Mouse (Mus musculus) kidney, postnatal 0 days (tissue): ENCODE data around the gene Tomm20l. TPM values are rescaled to one million over a fixed set of nuclear protein-coding genes. Genes with fewer than 3 reads are reported as not detected.

ENCODE experiments used
- ATAC-seq: fragments of 200-750 bp; cut with Nextera tagmentation; replicated peaks from 2 replicates; pipeline ENCODE4 v1.8.0; 2017; ENCODE audit warnings: low read depth, moderate number of reproducible peaks, moderate TSS enrichment, moderate library complexity; ENCODE audit not compliant: low FRiP score
- DNase-seq: peaks from one replicate; pipeline ENCODE4 v3.0.0-alpha.2; 2016; ENCODE audit warnings: low spot score
- H3K27ac ChIP-seq: fragments of 300-500 bp; sonication (generic); 2 replicates; pipeline ENCODE4 v1.5.1; 2014; ENCODE audit warnings: mild to moderate bottlenecking
- H3K27me3 ChIP-seq: fragments of 300-500 bp; sonication (generic); 2 replicates; pipeline ENCODE4 v1.6.1; 2014; ENCODE audit warnings: low read length, mixed read lengths; ENCODE audit not compliant: insufficient read depth
- H3K36me3 ChIP-seq: fragments of 300-500 bp; sonication (generic); 2 replicates; pipeline ENCODE4 v1.6.1; 2014; ENCODE audit warnings: low read length, mixed read lengths; ENCODE audit not compliant: insufficient read depth
- H3K4me1 ChIP-seq: fragments of 300-500 bp; sonication (generic); replicated peaks from 2 replicates; pipeline ENCODE4 v1.6.1; 2014; ENCODE audit warnings: antibody characterized with exemption, low read length, mixed read lengths; ENCODE audit not compliant: insufficient read depth
- H3K4me2 ChIP-seq: fragments of 300-500 bp; sonication (generic); 2 replicates; pipeline ENCODE4 v1.6.1; 2014; ENCODE audit warnings: mild to moderate bottlenecking, low read length, moderate library complexity, mixed read lengths
- H3K4me3 ChIP-seq: fragments of 300-500 bp; sonication (generic); replicated peaks from 2 replicates; pipeline ENCODE4 v1.5.1; 2014; ENCODE audit warnings: low read depth, low read length
- H3K9ac ChIP-seq: fragments of 300-500 bp; sonication (generic); 2 replicates; pipeline ENCODE4 v1.6.1; 2014; ENCODE audit warnings: low read depth, low read length
- H3K9me3 ChIP-seq: fragments of 300-500 bp; sonication (generic); replicated peaks from 2 replicates; pipeline ENCODE4 v1.6.1; 2016; ENCODE audit warnings: low read length, inconsistent platforms, mixed read lengths
- CTCF ChIP-seq: IDR thresholded peaks from 2 replicates; pipeline ENCODE4 v1.5.1; 2016; ENCODE audit warnings: antibody characterized with exemption, low read depth, mild to moderate bottlenecking, moderate library complexity
- WGBS: fragments of 180-500 bp; shearing (Covaris S2); extraction: QIAGEN DNeasy Blood & Tissue Kit; methylation state at CpG from one replicate; pipeline ENCODE4 v1.1.7; 2014; 5-methylcytosine and 5-hydroxymethylcytosine counted together
- polyA plus RNA-seq: library from polyadenylated mRNA; unstranded; fragments of >200 nt; fragmentation: Nextera tagmentation; extraction: Ambion mirVana; gene quantifications from 2 replicates; pipeline ENCODE4 v1.2.1, GENCODE M21; 2015

The Tomm20l gene
- polyA plus RNA-seq, 1 experiment from 2014 or later: not detected

DNA sequence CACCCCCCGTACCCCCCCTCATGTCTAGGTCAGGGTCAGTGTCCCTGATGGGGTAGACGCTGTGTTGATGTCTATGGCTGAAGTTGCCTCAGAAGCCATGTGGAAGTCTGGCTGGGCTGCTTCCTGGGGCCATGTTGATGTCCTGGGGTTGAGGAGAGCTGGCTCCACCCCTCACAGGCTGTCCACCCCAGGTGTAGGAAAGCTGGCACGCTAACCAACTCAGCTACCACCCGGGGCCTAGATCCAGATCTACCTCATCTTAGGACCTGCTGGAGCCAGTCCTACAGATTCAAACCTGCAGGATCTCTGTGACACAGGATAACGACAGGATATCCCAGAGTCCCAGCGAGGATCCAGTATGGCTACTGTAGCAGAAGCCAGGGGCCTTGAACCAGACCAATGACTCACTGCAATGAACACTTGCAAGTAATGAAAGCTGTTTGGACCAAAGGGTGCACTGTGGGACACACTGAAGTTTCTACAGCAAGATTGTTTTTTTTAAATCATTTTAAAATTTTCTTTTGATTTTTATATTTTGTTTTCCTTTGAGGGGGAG is 3.9 kb upstream of the Tomm20l start:
- Histone ChIP-seq H3K27me3 (no peaks in the 10 kb centered on the region), H3K36me3 (no peaks in the 10 kb centered on the region), H3K9me3 (no peaks in the 10 kb centered on the region), H3K4me1 (peaks cover 5% of the 10 kb centered on the region; the same call in 1 of the 2 replicates), H3K9ac (no peak overlapping the region), H3K4me2 (no peak overlapping the region), H3K4me3 (no peak overlapping the region), H3K27ac (no peak overlapping the region)
- WGBS: 87% methylated on average over 6 of the region's 6 CpGs
- DNase-seq (no peak), ATAC-seq (no peak)
- no peak for TF ChIP-seq CTCF

DNA sequence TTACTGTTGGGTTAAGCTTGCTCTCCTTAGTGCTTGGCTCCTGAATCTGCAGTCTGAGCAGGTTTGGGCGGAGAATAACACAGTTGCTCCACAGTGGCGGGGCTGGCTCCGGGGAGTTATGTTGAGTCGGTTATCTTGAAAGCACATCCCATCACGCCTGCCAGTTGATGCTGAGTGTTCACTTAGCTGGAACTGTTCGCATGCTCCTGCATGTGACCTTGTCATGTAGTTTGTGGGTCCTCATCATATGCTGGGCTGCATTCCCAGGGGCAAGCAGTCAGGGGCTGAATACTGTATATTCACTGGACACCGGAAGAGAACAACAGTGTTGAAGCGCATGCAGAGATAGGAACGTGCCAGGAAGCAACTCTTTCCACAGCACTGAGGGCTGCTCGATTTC is 1.8 kb downstream of the Tomm20l start:
- H3K27me3 ChIP-seq: no peaks in the 10 kb centered on the region
- no peak for ATAC-seq

DNA sequence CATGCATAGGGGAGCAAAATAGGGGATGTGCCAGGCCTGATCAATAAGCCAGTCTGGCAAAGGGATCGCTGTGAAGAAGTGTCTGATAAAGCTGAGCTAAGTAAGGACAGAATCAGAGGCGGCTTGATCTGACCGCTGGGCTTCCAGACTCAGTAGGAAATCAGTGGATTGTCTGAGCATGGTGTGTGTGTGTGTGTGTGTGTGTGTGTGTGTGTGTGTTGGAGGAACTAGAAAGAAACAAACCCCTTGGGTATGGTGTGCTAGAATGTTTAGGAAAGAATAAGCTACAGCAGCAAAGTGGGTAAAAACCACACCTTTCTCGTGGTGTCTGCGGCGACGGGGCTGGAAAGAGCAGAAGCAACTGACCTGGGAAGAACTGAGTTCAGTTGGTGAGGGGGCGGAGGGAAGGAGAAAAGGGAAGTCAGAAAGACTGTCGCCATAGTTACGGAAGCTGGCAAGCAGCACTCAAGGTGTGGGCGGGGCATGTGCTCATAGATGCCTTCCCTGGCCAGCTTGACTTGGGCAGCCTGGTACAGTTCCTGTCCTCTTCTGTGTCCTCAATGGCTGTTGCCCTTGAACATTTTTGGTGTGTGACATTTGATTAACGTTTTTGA is 2.6 kb downstream of the Tomm20l start:
- Histone ChIP-seq H3K4me1 (peaks cover 5% of the 10 kb centered on the region; the same call in 1 of the 2 replicates), H3K36me3 (no peaks in the 10 kb centered on the region), H3K27me3 (no peaks in the 10 kb centered on the region), H3K4me3 (no peak overlapping the region), H3K27ac (no peak overlapping the region), H3K9ac (no peak overlapping the region), H3K4me2 (no peak overlapping the region; the same call in 1 of the 2 replicates), H3K9me3 (no peaks in the 10 kb centered on the region)
- DNase-seq (peak; percentile 68), ATAC-seq (peak; percentile 61; the same call in 1 of the 2 replicates)
- WGBS: 27% methylated on average over 12 of the region's 12 CpGs
- no peak for TF ChIP-seq CTCF

More for the DNA sequence above, 1.8 kb downstream of the Tomm20l start:
- H3K36me3 ChIP-seq: no peaks in the 10 kb centered on the region
- H3K27ac ChIP-seq: no peak overlapping the region
- WGBS: 74% methylated on average over 10 of the region's 10 CpGs
- no peak overlapping the region for H3K9ac ChIP-seq
- no peak for DNase-seq
- no peak overlapping the region for H3K4me2 ChIP-seq
- H3K4me3 ChIP-seq: no peak overlapping the region
- H3K9me3 ChIP-seq: no peaks in the 10 kb centered on the region
- H3K4me1 ChIP-seq: peaks cover 5% of the 10 kb centered on the region; the same call in 1 of the 2 replicates
- TF ChIP-seq CTCF: no peak

DNA sequence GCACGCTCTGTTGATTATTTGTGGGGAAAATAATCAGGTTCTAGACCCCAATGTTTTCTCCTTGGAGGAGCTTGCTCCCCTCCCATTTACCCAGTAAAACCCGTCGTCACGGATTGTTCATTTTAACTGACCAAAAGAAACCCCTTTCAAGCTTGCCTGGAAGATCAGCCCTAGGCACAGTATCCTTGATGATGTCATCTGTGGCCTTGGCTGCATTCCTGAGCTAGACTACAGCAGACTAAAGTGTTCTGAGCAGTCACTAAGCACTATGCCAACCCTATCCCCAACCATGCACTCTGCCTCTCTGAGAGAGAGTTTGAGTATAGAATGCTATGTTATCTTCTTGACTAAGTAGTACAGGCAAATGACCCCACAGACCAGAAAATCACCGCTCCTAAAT is 5.2 kb downstream of the Tomm20l start:
- H3K27ac ChIP-seq: no peak overlapping the region
- H3K9me3 ChIP-seq: no peaks in the 10 kb centered on the region
- WGBS: 78% methylated on average over 5 of the region's 5 CpGs
- no peaks in the 10 kb centered on the region for H3K27me3 ChIP-seq
- no peak overlapping the region for H3K4me3 ChIP-seq
- no peak overlapping the region for H3K9ac ChIP-seq
- H3K36me3 ChIP-seq: no peaks in the 10 kb centered on the region
- H3K4me1 ChIP-seq: peaks cover 2% of the 10 kb centered on the region; the same call in 1 of the 2 replicates
- TF ChIP-seq CTCF: no peak
- no peak overlapping the region for H3K4me2 ChIP-seq
- no peak for ATAC-seq
- no peak for DNase-seq

DNA sequence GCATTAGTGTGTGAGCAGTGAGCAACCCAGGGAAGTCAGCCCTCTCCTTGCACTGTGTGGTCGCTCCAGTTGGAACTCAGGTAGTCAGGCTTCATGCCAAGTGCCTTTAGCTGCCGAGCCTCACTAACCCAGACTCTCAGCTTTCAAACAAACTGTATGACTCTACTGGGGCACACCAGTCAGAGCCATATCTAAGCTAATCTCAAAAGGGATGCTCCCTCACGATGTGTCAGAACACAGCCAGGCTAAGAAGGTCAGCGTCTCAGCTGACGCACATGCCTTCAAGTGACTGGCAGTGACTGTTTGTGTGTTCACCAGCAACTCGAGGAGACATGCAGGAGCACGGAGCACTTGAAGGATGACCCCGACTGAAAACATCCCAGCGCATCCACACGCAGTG is 11.5 kb downstream of the Tomm20l start:
- Histone ChIP-seq H3K4me2 (no peak overlapping the region), H3K9ac (no peak overlapping the region), H3K36me3 (peaks cover 35% of the 10 kb centered on the region), H3K27me3 (no peaks in the 10 kb centered on the region), H3K4me1 (no peaks in the 10 kb centered on the region), H3K27ac (no peak overlapping the region), H3K4me3 (no peak overlapping the region), H3K9me3 (no peaks in the 10 kb centered on the region)
- ATAC-seq (no peak), DNase-seq (no peak)
- 86% methylated on average over 10 of the region's 10 CpGs for WGBS
- TF ChIP-seq CTCF: no peak

DNA sequence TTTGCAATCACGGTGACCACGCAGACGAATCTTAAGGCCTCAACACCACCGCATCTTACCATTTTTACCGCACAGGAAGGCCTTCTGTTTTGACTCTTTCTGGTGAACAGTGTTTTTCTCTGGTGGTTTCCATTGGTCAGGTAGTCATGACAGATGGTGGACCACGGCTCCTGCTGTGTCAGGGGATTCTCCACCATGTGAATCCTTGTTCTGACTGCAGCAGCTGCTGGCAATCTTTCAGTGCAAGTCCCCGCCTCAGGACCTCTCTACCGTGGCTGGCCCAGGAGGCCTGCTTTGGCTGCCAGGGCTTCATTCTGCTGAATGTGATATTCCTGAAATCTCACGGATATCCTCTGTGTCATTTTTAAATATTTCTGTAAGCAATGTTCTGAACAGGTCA is 12.1 kb downstream of the Tomm20l start:
- TF ChIP-seq CTCF: no peak
- ATAC-seq (no peak), DNase-seq (no peak)
- H3K4me3 ChIP-seq: no peak overlapping the region
- H3K36me3 ChIP-seq: peaks cover 35% of the 10 kb centered on the region
- H3K27me3 ChIP-seq: no peaks in the 10 kb centered on the region
- H3K4me1 ChIP-seq: no peaks in the 10 kb centered on the region
- no peak overlapping the region for H3K9ac ChIP-seq
- H3K9me3 ChIP-seq: no peaks in the 10 kb centered on the region
- 88% methylated on average over 9 of the region's 9 CpGs for WGBS
- H3K4me2 ChIP-seq: no peak overlapping the region
- no peak overlapping the region for H3K27ac ChIP-seq
